Mouse (Mus musculus) erythroblast, embryonic 14.5 days (primary cell): ENCODE measurements around the gene Esam.

Experiments
- GATA1 ChIP-seq: IDR thresholded peaks from 2 replicates; pipeline ENCODE4 v1.6.1; 2012; ENCODE audit warnings: low read length, inconsistent platforms, mixed read lengths
- TAL1 ChIP-seq: IDR thresholded peaks from 3 replicates; pipeline ENCODE4 v1.6.1; 2012; ENCODE audit warnings: low read length, inconsistent platforms, mixed read lengths

- TF ChIP-seq GATA1 (no peak), TAL1 (no peak)
These were observed 16.1 kb downstream of the Esam start for GRCm38 (mm10) chr9:37543869-37544440.
